ENCODE assay signal across 22 mouse cellular contexts in genomic region chr1:156290016-156290415, GRCm38 (mm10). TPM values are rescaled to one million over a fixed set of nuclear protein-coding genes. Genes with fewer than 3 reads are reported as not detected.
DNase-seq lines count a peak whose midpoint lies in the region; ATAC-seq and TF ChIP-seq lines count a peak whose summit lies in the region.
"Had no signal": no experiment of that assay in that cellular context is flagged by ENCODE, and none has a peak within 500 bp of the region (broad histone marks: within the 10 kb centered on the region; RNA-seq: fewer than 3 reads in every experiment).

No protein-coding gene starts in this region.

- no peak for TF ChIP-seq EP300 in MEL (IDR thresholded peaks at IDR 0.05; ENCODE audit: low read depth in 1 of 2, low read length in 2 of 2)

- H3K79me2 ChIP-seq in MEL (ENCODE audit: control insufficient read depth, insufficient read depth, low read length, poor library complexity) = no peaks in the 10 kb centered on the region

- H3K4me1 ChIP-seq in midbrain, embryonic 11.5 days (ENCODE audit: control insufficient read depth, insufficient read depth, low read length) = no peaks in the 10 kb centered on the region
- no peaks in the 10 kb centered on the region for H3K4me1 ChIP-seq in midbrain, embryonic 16.5 days (ENCODE audit: control insufficient read depth, insufficient read depth, low read length)
- peaks cover 15 to 22% of the 10 kb centered on the region in 2 experiments for H3K4me1 ChIP-seq in MEL (ENCODE audit: control insufficient read depth in 1 of 2, insufficient read depth in 2 of 2, low read length in 2 of 2)

- 96% methylated on average over 6 of the region's 6 CpGs for whole genome bisulfite sequencing in midbrain, embryonic 11.5 days
- 96% methylated on average over 6 of the region's 6 CpGs for WGBS in midbrain, embryonic 16.5 days

- TF ChIP-seq RAD21 in MEL (IDR thresholded peaks at IDR 0.05; ENCODE audit: low read depth, low read length) = no peak

- no peak overlapping the region for H3K4me2 ChIP-seq in midbrain, embryonic 11.5 days
- H3K4me2 ChIP-seq in midbrain, embryonic 16.5 days (ENCODE audit: low read length) = no peak overlapping the region

- H3K27me3 ChIP-seq in midbrain, embryonic 11.5 days (ENCODE audit: control insufficient read depth, insufficient read depth, low read length) = no peaks in the 10 kb centered on the region
- no peaks in the 10 kb centered on the region for H3K27me3 ChIP-seq in midbrain, embryonic 16.5 days (ENCODE audit: control insufficient read depth, insufficient read depth, low read depth, low read length)
- H3K27me3 ChIP-seq in MEL (ENCODE audit: control insufficient read depth in 1 of 2, insufficient read depth in 2 of 2, low read length in 2 of 2) = no peaks in the 10 kb centered on the region
- H3K27me3 ChIP-seq: CH12.LX had no signal

- DNase-seq in midbrain, embryonic 11.5 days (ENCODE audit: low spot score, missing footprints) = peak; percentile 62
- peak; percentile 62 for DNase-seq in MEL (ENCODE audit: low read depth, low spot score)
- no peak for DNase-seq in gastrocnemius, postnatal 4 days (ENCODE audit: low spot score in 2 of 2)
- DNase-seq: adrenal gland, adult 2 months; adrenal gland, adult 8-10 months; adrenal gland, postnatal 10 days; adrenal gland, postnatal 14 days; adrenal gland, postnatal 25 days; adrenal gland, postnatal 36 days; B cell, adult 2 months; cerebellum, adult 11 months; cerebellum, adult 11-12 months; cerebellum, adult 18-20 months; cerebellum, adult 2 months had no signal

- TF ChIP-seq CTCF in MEL (IDR thresholded peaks at IDR 0.05 in 2 of 3, conservative IDR thresholded peaks at IDR 0.05 in 1 of 3; ENCODE audit: control insufficient read depth in 1 of 3, insufficient read depth in 1 of 3, low read depth in 2 of 3, low read length in 3 of 3, poor library complexity in 1 of 3, severe bottlenecking in 1 of 3) = no peak

- H3K36me3 ChIP-seq in midbrain, embryonic 11.5 days (ENCODE audit: control insufficient read depth, insufficient read depth, low read length) = no peaks in the 10 kb centered on the region
- H3K36me3 ChIP-seq in midbrain, embryonic 16.5 days (ENCODE audit: control insufficient read depth, insufficient read depth, low read length) = no peaks in the 10 kb centered on the region
- peaks cover 0 to 20% of the 10 kb centered on the region in 2 experiments; a peak in 2 of 4 replicates for H3K36me3 ChIP-seq in MEL (ENCODE audit: control insufficient read depth in 1 of 2, insufficient read depth in 2 of 2, low read length in 2 of 2)
- H3K36me3 ChIP-seq: G1E had no signal

- no peak overlapping the region for H3K4me3 ChIP-seq in midbrain, embryonic 11.5 days (ENCODE audit: low read depth, low read length)
- H3K4me3 ChIP-seq in midbrain, embryonic 16.5 days (ENCODE audit: low read depth, low read length) = no peak overlapping the region
- H3K4me3 ChIP-seq in MEL (ENCODE audit: control insufficient read depth in 1 of 2, insufficient read depth in 1 of 2, low read depth in 2 of 2, low read length in 2 of 2) = peak overlapping the region; percentile 9 to 42; a peak in 2 of 4 replicates

- no peak for ATAC-seq in midbrain, embryonic 11.5 days (ENCODE audit: low FRiP score)
- ATAC-seq in midbrain, embryonic 16.5 days = no peak
- ATAC-seq: activated CD4-positive, CD25-positive, alpha-beta regulatory T cell, adult 4 months; CD4-positive, CD25-positive, alpha-beta regulatory T cell, adult 4 months; Patski had no signal

- H3K9ac ChIP-seq in midbrain, embryonic 11.5 days (ENCODE audit: low read length) = no peak overlapping the region
- no peak overlapping the region for H3K9ac ChIP-seq in midbrain, embryonic 16.5 days (ENCODE audit: low read depth, low read length)
- peak overlapping the region; percentile 57 for H3K9ac ChIP-seq in MEL (ENCODE audit: control insufficient read depth, low read depth, low read length, poor library complexity, severe bottlenecking)

- no peaks in the 10 kb centered on the region for H3K9me3 ChIP-seq in midbrain, embryonic 11.5 days (ENCODE audit: control insufficient read depth, low read length)
- H3K9me3 ChIP-seq in midbrain, embryonic 16.5 days (replicated peaks; ENCODE audit: control insufficient read depth, low read length, poor library complexity, severe bottlenecking) = no peaks in the 10 kb centered on the region
- H3K9me3 ChIP-seq in MEL (replicated peaks; ENCODE audit: insufficient read depth, low read length) = no peaks in the 10 kb centered on the region
- H3K9me3 ChIP-seq: G1E had no signal

- H3K27ac ChIP-seq in midbrain, embryonic 11.5 days (ENCODE audit: low read depth, low read length) = no peak overlapping the region
- H3K27ac ChIP-seq in midbrain, embryonic 16.5 days (ENCODE audit: low read length) = no peak overlapping the region
- peak overlapping the region; percentile 93 for H3K27ac ChIP-seq in MEL (ENCODE audit: control insufficient read depth, low read depth, low read length)

- no peak for TF ChIP-seq POLR2A in MEL (IDR thresholded peaks at IDR 0.05; ENCODE audit: control insufficient read depth in 1 of 2, insufficient read depth in 1 of 2, low read depth in 1 of 2, low read length in 2 of 2, poor library complexity in 1 of 2)

TF ChIP-seq in MEL, 35 proteins besides CTCF, POLR2A, EP300 and RAD21:
- TF ChIP-seq TCF12 (IDR thresholded peaks at IDR 0.05; ENCODE audit: low read depth, low read length) (no peak), GATA1 (IDR thresholded peaks at IDR 0.05; ENCODE audit: low read depth, low read length) (no peak), POLR2AphosphoS2 (IDR thresholded peaks at IDR 0.05; ENCODE audit: low read length) (no peak), RCOR1 (IDR thresholded peaks at IDR 0.05; ENCODE audit: low read depth, low read length) (no peak)

RNA-seq across cellular contexts. Expression of gene Tdrd5, which starts 13.4 kb away (rescaled TPM):
- polyA plus RNA-seq in midbrain, embryonic 11.5 days (2014; fragmentation: Nextera tagmentation; extraction: Ambion mirVana) = 0.37 TPM in 1 of 2 replicates, not detected in the other
- 0.96 and 1.0 TPM in 2 replicates for polyA plus RNA-seq in midbrain, embryonic 16.5 days (2015; fragmentation: Nextera tagmentation; extraction: Ambion mirVana)
- 3.4 TPM in 2 replicates for total RNA-seq in MEL (2012; rRNA removed)
- polyA plus RNA-seq in MEL (2012; ENCODE audit: insufficient read depth in 1 of 2, insufficient read length in 2 of 2, low read depth in 1 of 2, low replicate concordance in 2 of 2, missing spikeins in 1 of 2) = 1 to 10 TPM in 1 of 2 experiments, not detected in 1; 4.1 TPM
- under 1 TPM in 1 of 2 experiments, not detected in 1; 0.17 TPM for total RNA-seq in gastrocnemius, postnatal 4 days (2021)
- total RNA-seq: adrenal gland, postnatal 25 days; CH12.LX had no signal
- polyA plus RNA-seq: activated CD4-positive, CD25-positive, alpha-beta regulatory T cell, adult 4 months; adrenal gland, adult 2 months; CD4-positive, CD25-positive, alpha-beta regulatory T cell, adult 4 months had no signal

RNA-seq across cellular contexts. Expression of gene Nphs2, which starts 20.5 kb away (rescaled TPM):
- polyA plus RNA-seq in midbrain, embryonic 11.5 days (2014; fragmentation: Nextera tagmentation; extraction: Ambion mirVana) = 0.08 and 0.15 TPM in 2 replicates
- 0.68 and 0.70 TPM in 2 replicates for polyA plus RNA-seq in midbrain, embryonic 16.5 days (2015; fragmentation: Nextera tagmentation; extraction: Ambion mirVana)
- not detected in 2 replicates for total RNA-seq in MEL (2012; rRNA removed)
- not detected for polyA plus RNA-seq in MEL (2012; ENCODE audit: insufficient read depth in 1 of 2, insufficient read length in 2 of 2, low read depth in 1 of 2, low replicate concordance in 2 of 2, missing spikeins in 1 of 2)
- total RNA-seq in gastrocnemius, postnatal 4 days (2021) = not detected
- total RNA-seq: adrenal gland, adult 18-20 months; adrenal gland, adult 2 months; adrenal gland, adult 8-10 months; adrenal gland, postnatal 10 days; adrenal gland, postnatal 14 days; adrenal gland, postnatal 25 days; adrenal gland, postnatal 36 days; CH12.LX; ES-E14; G1E had no signal
- polyA plus RNA-seq: activated CD4-positive, CD25-positive, alpha-beta regulatory T cell, adult 4 months; CD4-positive, CD25-positive, alpha-beta regulatory T cell, adult 4 months; G1E; Patski had no signal

Comparison
In these comparisons a context has a peak if more than half of its experiments do, and no peak if none do; other contexts are left out.
1. DNase-seq: peak in midbrain, embryonic 11.5 days (single experiment) and MEL (single experiment); none in gastrocnemius, postnatal 4 days (0 of 2).
2. H3K4me3 ChIP-seq: peak in MEL (2 of 2); none in midbrain, embryonic 11.5 days (single experiment) and midbrain, embryonic 16.5 days (single experiment).